In genomic region chr8:86820756-86821201, GRCm38 (mm10) we compare ENCODE assay signal across 7 mouse cellular contexts.
DNase-seq lines count a peak whose midpoint lies in the region; ATAC-seq and TF ChIP-seq lines count a peak whose summit lies in the region.

No protein-coding gene starts in this region.

- peaks cover 8% of the 10 kb centered on the region for H3K4me1 ChIP-seq in neural tube, embryonic 15.5 days
- H3K4me1 ChIP-seq in embryonic facial prominence, embryonic 11.5 days (ENCODE audit: control insufficient read depth, insufficient read depth, low read length): no peaks in the 10 kb centered on the region
- 0 out of 2 replicates have a peak, but pooled peaks cover 11% of the 10 kb centered on the region for H3K4me1 ChIP-seq in intestine, embryonic 16.5 days (ENCODE audit: control insufficient read depth, insufficient read depth, low read length)
- H3K4me1 ChIP-seq in lung, adult 2 months (ENCODE audit: control insufficient read depth, insufficient read depth, low read length): peaks cover 2% of the 10 kb centered on the region; the same call in 1 of the 2 replicates

- no peaks in the 10 kb centered on the region for H3K36me3 ChIP-seq in neural tube, embryonic 15.5 days
- H3K36me3 ChIP-seq in embryonic facial prominence, embryonic 11.5 days (replicated peaks; ENCODE audit: control insufficient read depth, insufficient read depth, low read depth, low read length): no peaks in the 10 kb centered on the region
- no peaks in the 10 kb centered on the region for H3K36me3 ChIP-seq in intestine, embryonic 16.5 days (ENCODE audit: control insufficient read depth, insufficient read depth, low read length)
- H3K36me3 ChIP-seq in splenic B cell, adult 2 months (ENCODE audit: control insufficient read depth, insufficient read depth, low read length, poor library complexity, severe bottlenecking): no peaks in the 10 kb centered on the region

- no peak overlapping the region for H3K4me3 ChIP-seq in neural tube, embryonic 15.5 days (replicated peaks)
- H3K4me3 ChIP-seq in embryonic facial prominence, embryonic 11.5 days (ENCODE audit: low read depth, low read length): no peak overlapping the region
- H3K4me3 ChIP-seq in intestine, embryonic 16.5 days (ENCODE audit: low read length): no peak overlapping the region
- H3K4me3 ChIP-seq in lung, adult 2 months (replicated peaks; ENCODE audit: extremely low read depth, low read depth, low read length): no peak overlapping the region

- H3K9me3 ChIP-seq in neural tube, embryonic 15.5 days (replicated peaks): no peaks in the 10 kb centered on the region
- H3K9me3 ChIP-seq in embryonic facial prominence, embryonic 11.5 days (replicated peaks; ENCODE audit: control insufficient read depth, low read length): no peaks in the 10 kb centered on the region
- H3K9me3 ChIP-seq in intestine, embryonic 16.5 days (ENCODE audit: control insufficient read depth, low read length): no peaks in the 10 kb centered on the region

- no peaks in the 10 kb centered on the region for H3K27me3 ChIP-seq in neural tube, embryonic 15.5 days (replicated peaks)
- H3K27me3 ChIP-seq in embryonic facial prominence, embryonic 11.5 days (ENCODE audit: control insufficient read depth, insufficient read depth, low read length): no peaks in the 10 kb centered on the region
- H3K27me3 ChIP-seq in intestine, embryonic 16.5 days (replicated peaks; ENCODE audit: control insufficient read depth, insufficient read depth, low read length): no peaks in the 10 kb centered on the region
- no peaks in the 10 kb centered on the region for H3K27me3 ChIP-seq in splenic B cell, adult 2 months (ENCODE audit: control insufficient read depth, insufficient read depth, low read length, poor library complexity, severe bottlenecking)

- H3K27ac ChIP-seq in neural tube, embryonic 15.5 days (replicated peaks): no peak overlapping the region
- no peak overlapping the region for H3K27ac ChIP-seq in embryonic facial prominence, embryonic 11.5 days (replicated peaks; ENCODE audit: low read depth, low read length)
- no peak overlapping the region for H3K27ac ChIP-seq in intestine, embryonic 16.5 days (ENCODE audit: low read length)

- H3K9ac ChIP-seq in neural tube, embryonic 15.5 days (replicated peaks): no peak overlapping the region
- no peak overlapping the region for H3K9ac ChIP-seq in embryonic facial prominence, embryonic 11.5 days (replicated peaks; ENCODE audit: low read length)
- no peak overlapping the region for H3K9ac ChIP-seq in intestine, embryonic 16.5 days (ENCODE audit: low read depth, low read length)

- WGBS in neural tube, embryonic 15.5 days: 11% methylated on average over 3 of the region's 3 CpGs
- 9% methylated on average over 3 of the region's 3 CpGs for WGBS in embryonic facial prominence, embryonic 11.5 days
- 13% methylated on average over 3 of the region's 3 CpGs for WGBS in intestine, embryonic 16.5 days
- 19% methylated on average over 3 of the region's 3 CpGs for WGBS in lung, adult 2 months

- no peak overlapping the region for H3K4me2 ChIP-seq in neural tube, embryonic 15.5 days
- no peak overlapping the region for H3K4me2 ChIP-seq in embryonic facial prominence, embryonic 11.5 days (ENCODE audit: low read depth, low read length)
- no peak overlapping the region for H3K4me2 ChIP-seq in intestine, embryonic 16.5 days (ENCODE audit: low read depth, low read length)

- no peak for TF ChIP-seq POLR2A in lung, adult 2 months (IDR thresholded peaks at IDR 0.05; ENCODE audit: borderline replicate concordance, extremely low read depth, low read depth, low read length)

- peak; percentile 89 for TF ChIP-seq CTCF in lung, adult 2 months (IDR thresholded peaks at IDR 0.05; ENCODE audit: insufficient read depth, low read length)

- peak; percentile 61 for DNase-seq in neural tube, embryonic 10.5 days (ENCODE audit: extremely low spot score, low spot score)
- peak; percentile 10 for DNase-seq in T-cell, adult 2 months (ENCODE audit: low spot score)
- peak; percentile 77 for DNase-seq in embryonic facial prominence, embryonic 11.5 days (ENCODE audit: low spot score)
- peak; percentile 42 for DNase-seq in lung, adult 2 months
- peak; percentile 74 for DNase-seq in splenic B cell, adult 2 months (ENCODE audit: low read depth, low spot score)

- no peak for ATAC-seq in neural tube, embryonic 15.5 days (ENCODE audit: low FRiP score)
- ATAC-seq in embryonic facial prominence, embryonic 11.5 days (replicated peaks; ENCODE audit: insufficient number of reproducible peaks, low FRiP score, low TSS enrichment, low read depth): peak; percentile 92
- ATAC-seq in intestine, embryonic 16.5 days: peak; percentile 65

Comparison
In these comparisons a context has a peak if more than half of its experiments do, and no peak if none do; other contexts are left out.
1. DNase-seq: peak in every context shown above with its lines; median percentile 77 in embryonic facial prominence, embryonic 11.5 days; 74 in splenic B cell, adult 2 months; 61 in neural tube, embryonic 10.5 days; 42 in lung, adult 2 months; 10 in T-cell, adult 2 months.